Mouse (Mus musculus) heart, postnatal 0 days (tissue): Measurements from ENCODE around the gene Trnau1ap. TPM values are rescaled to one million over a fixed set of nuclear protein-coding genes. Genes with fewer than 3 reads are reported as not detected.

Experiments
- ATAC-seq: fragments of 200-750 bp; cut with Nextera tagmentation; 2 replicates; pipeline ENCODE4 v1.8.0; 2017; ENCODE audit warnings: low read depth, moderate number of reproducible peaks, moderate library complexity; ENCODE audit not compliant: insufficient read depth
- DNase-seq: peaks from one replicate; pipeline ENCODE4 v3.0.0-alpha.2; 2016; ENCODE audit warnings: low spot score
- H3K27ac ChIP-seq: fragments of 300-500 bp; sonication (generic); 2 replicates; pipeline ENCODE4 v1.5.1; 2014; ENCODE audit warnings: low read depth, mild to moderate bottlenecking
- H3K27me3 ChIP-seq: fragments of 300-500 bp; sonication (generic); 2 replicates; pipeline ENCODE4 v1.6.1; 2014; ENCODE audit warnings: low read length, mixed read lengths; ENCODE audit not compliant: control insufficient read depth, insufficient read depth
- H3K36me3 ChIP-seq: fragments of 300-500 bp; sonication (generic); replicated peaks from 2 replicates; pipeline ENCODE4 v1.6.1; 2014; ENCODE audit warnings: low read length, mixed read lengths; ENCODE audit not compliant: control insufficient read depth, insufficient read depth
- H3K4me1 ChIP-seq: fragments of 300-500 bp; sonication (generic); 2 replicates; pipeline ENCODE4 v1.6.1; 2014; ENCODE audit warnings: antibody characterized with exemption; ENCODE audit not compliant: control insufficient read depth, insufficient read depth
- H3K4me2 ChIP-seq: fragments of 300-500 bp; sonication (generic); 2 replicates; pipeline ENCODE4 v1.6.1; 2014; ENCODE audit warnings: low read depth, mild to moderate bottlenecking, low read length, moderate library complexity
- H3K4me3 ChIP-seq: fragments of 300-500 bp; sonication (generic); 2 replicates; pipeline ENCODE4 v1.5.1; 2014; ENCODE audit warnings: low read depth, low read length
- H3K9ac ChIP-seq: fragments of 300-500 bp; sonication (generic); replicated peaks from 2 replicates; pipeline ENCODE4 v1.6.1; 2014; ENCODE audit warnings: low read depth, low read length, mixed read lengths
- H3K9me3 ChIP-seq: fragments of 300-500 bp; sonication (generic); replicated peaks from 2 replicates; pipeline ENCODE4 v1.6.1; 2016; ENCODE audit warnings: low read length; ENCODE audit not compliant: control insufficient read depth
- CTCF ChIP-seq: IDR thresholded peaks from 2 replicates; pipeline ENCODE4 v1.5.1; 2016; ENCODE audit warnings: antibody characterized with exemption, control low read depth, low read depth
- EP300 ChIP-seq: IDR thresholded peaks from 2 replicates; pipeline ENCODE4 v1.6.1; 2016; ENCODE audit warnings: antibody characterized with exemption, low read depth
- WGBS: fragments of 180-500 bp; shearing (Covaris S2); extraction: QIAGEN DNeasy Blood & Tissue Kit; methylation state at CpG from one replicate; pipeline ENCODE4 v1.1.7; 2014; 5-methylcytosine and 5-hydroxymethylcytosine counted together
- polyA plus RNA-seq: library from polyadenylated mRNA; unstranded; fragments of >200 nt; fragmentation: Nextera tagmentation; extraction: Ambion mirVana; gene quantifications from 2 replicates; pipeline ENCODE4 v1.2.1, GENCODE M21; 2015
- total RNA-seq: library from RNA; depleted of rRNA; stranded (reverse); fragments of >200 nt; gene quantifications from 2 replicates; pipeline ENCODE4 v1.2.3, GENCODE M21; 2014; ENCODE audit warnings: low replicate concordance

The Trnau1ap gene
- total and polyA plus RNA-seq, 2 experiments from 2014 or later = 51.3 to 63.2 TPM

- Histone ChIP-seq H3K36me3 (no peaks in the 10 kb centered on the region), H3K27ac (peak within 1 kb of the TSS; percentile 70), H3K9me3 (no peaks in the 10 kb centered on the region), H3K9ac (peak within 1 kb of the TSS; percentile 59; the same call in 1 of the 2 replicates), H3K27me3 (no peaks in the 10 kb centered on the region), H3K4me1 (peaks cover 18% of the 10 kb centered on the region), H3K4me2 (peak within 1 kb of the TSS; percentile 67), H3K4me3 (peak within 1 kb of the TSS; percentile 52)
- 3% methylated on average over 31 of the region's 31 CpGs for WGBS
- peak; percentile 70 for ATAC-seq
- DNase-seq = peak; percentile 57
- TF ChIP-seq CTCF (no peak), EP300 (no peak)
Measured at GRCm38 (mm10) chr4:132302939-132303479, 26.3 kb downstream of the Trnau1ap start, which contains the start of gene Rab42. Rab42 (minus strand) TSS chr4:132303385.

- Histone ChIP-seq H3K36me3 (no peaks in the 10 kb centered on the region), H3K4me3 (peak overlapping the region; percentile 52), H3K9ac (peak overlapping the region; percentile 59; the same call in 1 of the 2 replicates), H3K27ac (peak overlapping the region; percentile 70), H3K9me3 (no peaks in the 10 kb centered on the region), H3K4me1 (peaks cover 18% of the 10 kb centered on the region), H3K27me3 (no peaks in the 10 kb centered on the region), H3K4me2 (peak overlapping the region; percentile 67)
- ATAC-seq = no peak
- no peak for DNase-seq
- WGBS = 68% methylated on average over 16 of the region's 16 CpGs
- TF ChIP-seq CTCF (no peak), EP300 (no peak)
Measured at GRCm38 (mm10) chr4:132301965-132302938, 27.1 kb downstream of the Trnau1ap start.

GRCm38 (mm10) chr4:132301486-132301885, 27.9 kb downstream of the Trnau1ap start:
- ATAC-seq (peak; percentile 59; the same call in 1 of the 2 replicates), DNase-seq (peak; percentile 28)
- Histone ChIP-seq H3K4me1 (peaks cover 18% of the 10 kb centered on the region), H3K9me3 (no peaks in the 10 kb centered on the region), H3K36me3 (no peaks in the 10 kb centered on the region), H3K9ac (no peak overlapping the region), H3K4me3 (no peak overlapping the region), H3K27me3 (no peaks in the 10 kb centered on the region), H3K4me2 (no peak overlapping the region), H3K27ac (peak overlapping the region; percentile 70)
- no peak for TF ChIP-seq CTCF
- TF ChIP-seq EP300 = no peak
- WGBS = 35% methylated on average over 6 of the region's 6 CpGs

- Histone ChIP-seq H3K4me1 (peaks cover 18% of the 10 kb centered on the region), H3K4me3 (no peak overlapping the region), H3K27ac (no peak overlapping the region), H3K9me3 (no peaks in the 10 kb centered on the region), H3K36me3 (no peaks in the 10 kb centered on the region), H3K4me2 (no peak overlapping the region), H3K9ac (no peak overlapping the region), H3K27me3 (no peaks in the 10 kb centered on the region)
- TF ChIP-seq EP300 (no peak), CTCF (no peak)
- DNase-seq = no peak
- ATAC-seq = no peak
- WGBS = 93% methylated on average over 1 of the region's 1 CpGs
Measured at GRCm38 (mm10) chr4:132299849-132300248, 29.5 kb downstream of the Trnau1ap start.

- H3K27me3 ChIP-seq = no peaks in the 10 kb centered on the region
- no peak for ATAC-seq
- no peaks in the 10 kb centered on the region for H3K9me3 ChIP-seq
- H3K4me3 ChIP-seq = no peak overlapping the region
- TF ChIP-seq CTCF (peak; percentile 29; the same call in 1 of the 2 replicates), EP300 (no peak)
- no peak overlapping the region for H3K4me2 ChIP-seq
- peaks cover 22% of the 10 kb centered on the region; the same call in 1 of the 2 replicates for H3K36me3 ChIP-seq
- no peak overlapping the region for H3K9ac ChIP-seq
- no peaks in the 10 kb centered on the region for H3K4me1 ChIP-seq
- H3K27ac ChIP-seq = no peak overlapping the region
- no peak for DNase-seq
- WGBS = 45% methylated on average over 8 of the region's 8 CpGs
Measured at GRCm38 (mm10) chr4:132295696-132296390, 33.5 kb downstream of the Trnau1ap start.
